Mouse (Mus musculus) midbrain, embryonic 16.5 days (tissue): ENCODE measurements around the gene Gpn2. TPM values are rescaled to one million over a fixed set of nuclear protein-coding genes. Genes with fewer than 3 reads are reported as not detected.

Source experiments
- ATAC-seq: fragments of 200-750 bp; cut with Nextera tagmentation; 2 replicates; pipeline ENCODE4 v1.8.0; 2017; ENCODE audit warnings: moderate TSS enrichment
- H3K27ac ChIP-seq: fragments of 300-500 bp; sonication (generic); 2 replicates; pipeline ENCODE4 v1.5.1; 2014; ENCODE audit warnings: mild to moderate bottlenecking, low read length, mixed read lengths
- H3K27me3 ChIP-seq: fragments of 300-500 bp; sonication (generic); 2 replicates; pipeline ENCODE4 v1.6.1; 2014; ENCODE audit warnings: low read depth, low read length, mixed read lengths; ENCODE audit not compliant: control insufficient read depth, insufficient read depth
- H3K36me3 ChIP-seq: fragments of 300-500 bp; sonication (generic); 2 replicates; pipeline ENCODE4 v1.6.1; 2014; ENCODE audit warnings: mild to moderate bottlenecking, low read length, moderate library complexity, mixed read lengths; ENCODE audit not compliant: control insufficient read depth, insufficient read depth
- H3K4me1 ChIP-seq: fragments of 300-500 bp; sonication (generic); 2 replicates; pipeline ENCODE4 v1.6.1; 2014; ENCODE audit warnings: mild to moderate bottlenecking, low read length, mixed read lengths; ENCODE audit not compliant: control insufficient read depth, insufficient read depth
- H3K4me2 ChIP-seq: fragments of 300-500 bp; sonication (generic); 2 replicates; pipeline ENCODE4 v1.6.1; 2014; ENCODE audit warnings: mild to moderate bottlenecking, low read length, mixed read lengths
- H3K4me3 ChIP-seq: fragments of 300-500 bp; sonication (generic); 2 replicates; pipeline ENCODE4 v1.5.1; 2014; ENCODE audit warnings: low read depth, mild to moderate bottlenecking, low read length, moderate library complexity, mixed read lengths
- H3K9ac ChIP-seq: fragments of 300-500 bp; sonication (generic); 2 replicates; pipeline ENCODE4 v1.6.1; 2014; ENCODE audit warnings: low read depth, low read length, mixed read lengths
- H3K9me3 ChIP-seq: fragments of 300-500 bp; sonication (generic); replicated peaks from 2 replicates; pipeline ENCODE4 v1.6.1; 2014; ENCODE audit warnings: mild to moderate bottlenecking, low read length, mixed read lengths; ENCODE audit not compliant: control insufficient read depth, poor library complexity, severe bottlenecking
- WGBS: fragments of 180-500 bp; shearing (Covaris S2); extraction: QIAGEN DNeasy Blood & Tissue Kit; methylation state at CpG from one replicate; pipeline ENCODE4 v1.1.7; 2014; 5-methylcytosine and 5-hydroxymethylcytosine counted together
- polyA plus RNA-seq: library from polyadenylated mRNA; unstranded; fragments of >200 nt; fragmentation: Nextera tagmentation; extraction: Ambion mirVana; gene quantifications from 2 replicates; pipeline ENCODE4 v1.2.1, GENCODE M21; 2015

Gene Gpn2
- polyA plus RNA-seq, 1 experiment from 2014 or later: 16.1 TPM

GRCm38 (mm10) chr4:133612416-133612815, 28.3 kb downstream of the Gpn2 start:
- WGBS: 96% methylated on average over 7 of the region's 7 CpGs
- Histone ChIP-seq H3K4me1 (no peaks in the 10 kb centered on the region), H3K36me3 (peaks cover 20% of the 10 kb centered on the region), H3K27me3 (no peaks in the 10 kb centered on the region), H3K27ac (no peak overlapping the region), H3K9me3 (peaks cover 2% of the 10 kb centered on the region; the same call in 1 of the 2 replicates), H3K4me3 (no peak overlapping the region), H3K9ac (no peak overlapping the region), H3K4me2 (no peak overlapping the region)
- no peak for ATAC-seq

GRCm38 (mm10) chr4:133613026-133613425, 28.9 kb downstream of the Gpn2 start:
- no peak overlapping the region for H3K9ac ChIP-seq
- WGBS: 94% methylated on average over 8 of the region's 8 CpGs
- ATAC-seq: no peak
- no peaks in the 10 kb centered on the region for H3K27me3 ChIP-seq
- H3K27ac ChIP-seq: no peak overlapping the region
- H3K36me3 ChIP-seq: peaks cover 17% of the 10 kb centered on the region
- no peak overlapping the region for H3K4me3 ChIP-seq
- H3K4me1 ChIP-seq: no peaks in the 10 kb centered on the region
- no peak overlapping the region for H3K4me2 ChIP-seq
- H3K9me3 ChIP-seq: peaks cover 2% of the 10 kb centered on the region; the same call in 1 of the 2 replicates

- H3K27ac ChIP-seq: no peak overlapping the region
- ATAC-seq: no peak
- peaks cover 2% of the 10 kb centered on the region; the same call in 1 of the 2 replicates for H3K9me3 ChIP-seq
- WGBS: 94% methylated on average over 4 of the region's 4 CpGs
- no peaks in the 10 kb centered on the region for H3K27me3 ChIP-seq
- H3K4me2 ChIP-seq: no peak overlapping the region
- peaks cover 17% of the 10 kb centered on the region for H3K36me3 ChIP-seq
- H3K9ac ChIP-seq: no peak overlapping the region
- no peaks in the 10 kb centered on the region for H3K4me1 ChIP-seq
- H3K4me3 ChIP-seq: no peak overlapping the region
Observed at GRCm38 (mm10) chr4:133613867-133614266, 29.7 kb downstream of the Gpn2 start.

GRCm38 (mm10) chr4:133614274-133614761, 30.2 kb downstream of the Gpn2 start:
- H3K27ac ChIP-seq: no peak overlapping the region
- no peaks in the 10 kb centered on the region for H3K4me1 ChIP-seq
- ATAC-seq: 0 out of 2 replicates have a peak, but pooled peaks have one; percentile 45
- H3K4me3 ChIP-seq: no peak overlapping the region
- peaks cover 2% of the 10 kb centered on the region; the same call in 1 of the 2 replicates for H3K9me3 ChIP-seq
- H3K4me2 ChIP-seq: no peak overlapping the region
- no peaks in the 10 kb centered on the region for H3K27me3 ChIP-seq
- 81% methylated on average over 8 of the region's 8 CpGs for WGBS
- peaks cover 17% of the 10 kb centered on the region for H3K36me3 ChIP-seq
- H3K9ac ChIP-seq: no peak overlapping the region

- no peak for ATAC-seq
- WGBS: 88% methylated on average over 10 of the region's 10 CpGs
- peaks cover 17% of the 10 kb centered on the region for H3K36me3 ChIP-seq
Observed at GRCm38 (mm10) chr4:133615416-133615815, 31.3 kb downstream of the Gpn2 start.

GRCm38 (mm10) chr4:133617936-133618335, 33.8 kb downstream of the Gpn2 start:
- Histone ChIP-seq H3K4me3 (no peak overlapping the region), H3K9me3 (no peaks in the 10 kb centered on the region), H3K27ac (no peak overlapping the region), H3K9ac (no peak overlapping the region), H3K4me2 (no peak overlapping the region), H3K27me3 (no peaks in the 10 kb centered on the region), H3K36me3 (peaks cover 6% of the 10 kb centered on the region; the same call in 1 of the 2 replicates), H3K4me1 (no peaks in the 10 kb centered on the region)
- ATAC-seq: no peak
- WGBS: 93% methylated on average over 11 of the region's 11 CpGs

More at GRCm38 (mm10) chr4:133615416-133615815, 31.3 kb downstream of the Gpn2 start:
- Histone ChIP-seq H3K4me1 (no peaks in the 10 kb centered on the region), H3K27me3 (no peaks in the 10 kb centered on the region), H3K4me3 (no peak overlapping the region), H3K9me3 (peaks cover 2% of the 10 kb centered on the region; the same call in 1 of the 2 replicates), H3K27ac (no peak overlapping the region), H3K4me2 (no peak overlapping the region), H3K9ac (no peak overlapping the region)

GRCm38 (mm10) chr4:133619473-133620136, 35.4 kb downstream of the Gpn2 start:
- H3K27ac ChIP-seq: no peak overlapping the region
- H3K36me3 ChIP-seq: 0 out of 2 replicates have a peak, but pooled peaks cover 2% of the 10 kb centered on the region
- no peak overlapping the region for H3K4me2 ChIP-seq
- H3K9me3 ChIP-seq: no peaks in the 10 kb centered on the region
- H3K4me3 ChIP-seq: no peak overlapping the region
- no peak overlapping the region for H3K9ac ChIP-seq
- no peaks in the 10 kb centered on the region for H3K4me1 ChIP-seq
- 75% methylated on average over 4 of the region's 4 CpGs for WGBS
- no peak for ATAC-seq
- no peaks in the 10 kb centered on the region for H3K27me3 ChIP-seq

GRCm38 (mm10) chr4:133620668-133621067, 36.5 kb downstream of the Gpn2 start:
- Histone ChIP-seq H3K9me3 (no peaks in the 10 kb centered on the region), H3K27ac (no peak overlapping the region), H3K4me2 (no peak overlapping the region), H3K4me1 (no peaks in the 10 kb centered on the region), H3K27me3 (no peaks in the 10 kb centered on the region), H3K4me3 (no peak overlapping the region), H3K36me3 (peaks cover 2% of the 10 kb centered on the region; the same call in 1 of the 2 replicates), H3K9ac (no peak overlapping the region)
- no peak for ATAC-seq
- 93% methylated on average over 8 of the region's 8 CpGs for whole genome bisulfite sequencing

GRCm38 (mm10) chr4:133622161-133622695, 38.1 kb downstream of the Gpn2 start:
- ATAC-seq: no peak
- no peak overlapping the region for H3K27ac ChIP-seq
- 87% methylated on average over 10 of the region's 11 CpGs for WGBS
- no peaks in the 10 kb centered on the region for H3K27me3 ChIP-seq
- no peak overlapping the region for H3K4me2 ChIP-seq
- no peaks in the 10 kb centered on the region for H3K9me3 ChIP-seq
- H3K4me3 ChIP-seq: no peak overlapping the region
- H3K36me3 ChIP-seq: peaks cover 6% of the 10 kb centered on the region; the same call in 1 of the 2 replicates
- no peaks in the 10 kb centered on the region for H3K4me1 ChIP-seq
- no peak overlapping the region for H3K9ac ChIP-seq
